Mouse (Mus musculus) ES-Bruce4 (cell line): ENCODE results near the gene Adarb1. TPM values are rescaled to one million over a fixed set of nuclear protein-coding genes. Genes with fewer than 3 reads are reported as not detected.

Source experiments
- H3K27ac ChIP-seq: 2 replicates; pipeline ENCODE4 v1.5.1; 2012; ENCODE audit warnings: low read length, inconsistent platforms; ENCODE audit not compliant: insufficient read depth
- H3K27me3 ChIP-seq: 2 replicates; pipeline ENCODE4 v1.6.1; 2012; ENCODE audit warnings: mild to moderate bottlenecking, low read length, inconsistent platforms; ENCODE audit not compliant: control insufficient read depth, poor library complexity, insufficient read depth, severe bottlenecking
- H3K36me3 ChIP-seq: 2 replicates; pipeline ENCODE4 v1.6.1; 2012; ENCODE audit warnings: inconsistent platforms, mild to moderate bottlenecking, low read length, moderate library complexity; ENCODE audit not compliant: control insufficient read depth, poor library complexity, insufficient read depth, severe bottlenecking
- H3K4me1 ChIP-seq: one replicate; pipeline ENCODE4 v1.8.1; 2011; ENCODE audit warnings: low read length; ENCODE audit not compliant: control insufficient read depth, insufficient read depth
- H3K4me3 ChIP-seq: 2 replicates; pipeline ENCODE4 v1.5.1; 2011; ENCODE audit warnings: low read depth, mild to moderate bottlenecking, low read length
- H3K9ac ChIP-seq: 2 replicates; pipeline ENCODE4 v1.6.1; 2012; ENCODE audit warnings: low read depth, mild to moderate bottlenecking, inconsistent platforms; ENCODE audit not compliant: poor library complexity, severe bottlenecking
- H3K9me3 ChIP-seq: replicated peaks from 2 replicates; pipeline ENCODE4 v1.6.1; 2012; ENCODE audit warnings: mild to moderate bottlenecking, low read length, inconsistent platforms; ENCODE audit not compliant: control insufficient read depth, poor library complexity, insufficient read depth, severe bottlenecking
- CTCF ChIP-seq: IDR thresholded peaks from one replicate; pipeline ENCODE4 v1.8.1; 2011; ENCODE audit warnings: low read depth, low read length
- EP300 ChIP-seq: IDR thresholded peaks from 2 replicates; pipeline ENCODE4 v1.6.1; 2011; ENCODE audit warnings: low read depth, low read length; ENCODE audit not compliant: insufficient read depth
- POLR2A ChIP-seq: IDR thresholded peaks from one replicate; pipeline ENCODE4 v1.8.1; 2011; ENCODE audit warnings: low read length; ENCODE audit not compliant: insufficient read depth
- polyA plus RNA-seq: library from polyadenylated mRNA; stranded (reverse); fragments of >200 nt; gene quantifications from 2 replicates; pipeline ENCODE4 v1.2.4, GENCODE M21; 2011; ENCODE audit warnings: low read depth; ENCODE audit not compliant: missing spikeins, insufficient read depth, insufficient read length

Adarb1 gene
- polyA plus RNA-seq, 1 experiment: 9.7 TPM

- no peaks in the 10 kb centered on the region for H3K27me3 ChIP-seq
- H3K9ac ChIP-seq: no peak overlapping the region
- no peaks in the 10 kb centered on the region for H3K4me1 ChIP-seq
- no peak overlapping the region for H3K4me3 ChIP-seq
- H3K9me3 ChIP-seq: no peaks in the 10 kb centered on the region
- H3K36me3 ChIP-seq: no peaks in the 10 kb centered on the region
- no peak for TF ChIP-seq POLR2A
- TF ChIP-seq CTCF: no peak
- no peak for TF ChIP-seq EP300
- H3K27ac ChIP-seq: no peak overlapping the region
Measured at GRCm38 (mm10) chr10:77258041-77258590, 160.0 kb downstream of the Adarb1 start.

- Histone ChIP-seq H3K9ac (no peak overlapping the region), H3K4me3 (no peak overlapping the region), H3K27me3 (no peaks in the 10 kb centered on the region), H3K27ac (no peak overlapping the region), H3K4me1 (peaks cover 7% of the 10 kb centered on the region), H3K9me3 (no peaks in the 10 kb centered on the region), H3K36me3 (no peaks in the 10 kb centered on the region)
- TF ChIP-seq EP300 (no peak), POLR2A (no peak), CTCF (no peak)
Measured at GRCm38 (mm10) chr10:77255676-77256075, 162.4 kb downstream of the Adarb1 start.

- TF ChIP-seq POLR2A: no peak
- no peak for TF ChIP-seq EP300
- TF ChIP-seq CTCF: no peak
- H3K27me3 ChIP-seq: no peaks in the 10 kb centered on the region
- H3K4me3 ChIP-seq: no peak overlapping the region
- H3K27ac ChIP-seq: no peak overlapping the region
- no peak overlapping the region for H3K9ac ChIP-seq
- H3K36me3 ChIP-seq: no peaks in the 10 kb centered on the region
- H3K9me3 ChIP-seq: no peaks in the 10 kb centered on the region
- peaks cover 9% of the 10 kb centered on the region for H3K4me1 ChIP-seq
Measured at GRCm38 (mm10) chr10:77255231-77255630, 162.8 kb downstream of the Adarb1 start.

- no peaks in the 10 kb centered on the region for H3K27me3 ChIP-seq
- no peaks in the 10 kb centered on the region for H3K36me3 ChIP-seq
- H3K4me3 ChIP-seq: no peak overlapping the region
- H3K4me1 ChIP-seq: peaks cover 9% of the 10 kb centered on the region
- no peak overlapping the region for H3K27ac ChIP-seq
- H3K9me3 ChIP-seq: no peaks in the 10 kb centered on the region
- no peak overlapping the region for H3K9ac ChIP-seq
- TF ChIP-seq POLR2A (no peak), CTCF (peak; percentile 82)
Measured at GRCm38 (mm10) chr10:77252790-77253189, 165.3 kb downstream of the Adarb1 start.

GRCm38 (mm10) chr10:77251784-77252539 is 166.1 kb downstream of the Adarb1 start:
- peaks cover 9% of the 10 kb centered on the region for H3K4me1 ChIP-seq
- H3K9ac ChIP-seq: no peak overlapping the region
- H3K27me3 ChIP-seq: no peaks in the 10 kb centered on the region
- no peaks in the 10 kb centered on the region for H3K9me3 ChIP-seq
- H3K36me3 ChIP-seq: no peaks in the 10 kb centered on the region
- H3K27ac ChIP-seq: no peak overlapping the region
- no peak overlapping the region for H3K4me3 ChIP-seq
- TF ChIP-seq POLR2A: no peak
- TF ChIP-seq EP300: no peak
- no peak for TF ChIP-seq CTCF

GRCm38 (mm10) chr10:77251223-77251783 is 166.8 kb downstream of the Adarb1 start:
- no peak overlapping the region for H3K27ac ChIP-seq
- no peak overlapping the region for H3K9ac ChIP-seq

More at GRCm38 (mm10) chr10:77251223-77251783, 166.8 kb downstream of the Adarb1 start:
- H3K27me3 ChIP-seq: no peaks in the 10 kb centered on the region
- H3K4me3 ChIP-seq: no peak overlapping the region
- TF ChIP-seq EP300 (no peak), POLR2A (no peak), CTCF (no peak)
- H3K36me3 ChIP-seq: no peaks in the 10 kb centered on the region
- no peaks in the 10 kb centered on the region for H3K9me3 ChIP-seq
- peaks cover 9% of the 10 kb centered on the region for H3K4me1 ChIP-seq
